Mouse (Mus musculus) liver, postnatal 0 days (tissue): ENCODE results near the gene B430306N03Rik.

Experiments used
- CTCF ChIP-seq: sonication (generic); IDR thresholded peaks from 2 replicates; pipeline ENCODE4 v1.5.1; 2016; ENCODE audit warnings: antibody characterized with exemption, low read depth
- EP300 ChIP-seq: IDR thresholded peaks from 2 replicates; pipeline ENCODE4 v1.6.1; 2016; ENCODE audit warnings: antibody characterized with exemption, low read depth, mild to moderate bottlenecking

DNA sequence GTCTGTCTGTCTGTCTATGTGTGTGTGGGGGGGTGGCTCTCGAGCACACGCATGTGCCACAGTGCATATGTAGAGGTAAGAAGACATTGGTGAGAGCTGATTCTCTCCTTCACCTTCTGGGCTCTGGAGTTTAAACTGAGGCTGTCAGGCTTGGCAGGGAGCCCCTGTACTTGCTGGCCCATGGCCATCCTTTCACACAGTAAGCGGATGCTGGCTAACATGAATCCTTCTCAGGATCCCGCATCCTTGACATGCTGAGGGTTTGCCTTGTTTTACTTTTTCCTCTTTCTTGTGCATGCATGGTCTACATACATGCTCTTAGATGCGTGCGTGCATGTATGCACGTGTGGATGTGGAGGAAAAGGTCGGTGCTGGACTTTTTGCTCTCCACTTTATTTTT, 47.0 kb downstream of the B430306N03Rik start:
- no peak for TF ChIP-seq CTCF
- no peak for TF ChIP-seq EP300
